Mouse (Mus musculus): ENCODE data around the gene Sde2.

DNA sequence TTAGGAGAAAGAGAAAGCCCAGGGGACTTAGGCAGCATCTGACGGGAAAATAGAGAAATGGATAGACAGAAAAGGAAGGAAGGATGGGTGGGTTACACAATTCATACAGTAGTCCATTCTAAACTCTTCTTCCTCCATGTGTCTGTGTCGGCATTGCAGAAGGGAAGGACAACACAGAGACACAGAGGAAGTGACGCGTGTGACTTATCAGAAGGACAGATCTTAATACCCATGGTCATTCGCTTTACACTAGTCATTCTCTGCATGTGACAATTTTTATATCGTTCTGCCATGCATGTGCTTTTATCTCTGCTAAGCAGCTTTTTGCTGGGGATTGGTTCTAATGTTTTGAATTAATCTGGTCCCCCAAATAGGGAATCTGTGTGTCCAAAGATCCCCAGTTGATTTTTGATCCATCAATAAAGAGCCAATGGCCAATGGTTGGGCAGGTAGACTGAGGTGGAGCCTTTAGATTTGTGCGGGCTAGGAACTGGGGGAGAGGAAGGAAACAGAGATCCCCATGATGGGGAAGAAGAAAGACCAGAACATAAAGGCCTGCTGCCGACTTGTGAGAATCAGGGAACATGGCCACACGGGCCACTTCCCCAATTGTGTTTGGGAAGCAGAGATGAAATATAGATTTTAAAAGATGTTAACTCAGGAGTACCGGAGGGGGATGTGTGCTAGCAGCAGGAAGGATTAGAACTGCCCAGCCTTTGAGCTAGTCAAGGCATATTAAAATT, 15.5 kb upstream of the Sde2 start:
- no peak for TF ChIP-seq CTCF (IDR thresholded peaks at IDR 0.05; ENCODE audit: low read depth)
- TF ChIP-seq EP300 (IDR thresholded peaks at IDR 0.05; ENCODE audit: low read depth), result no peak
